Mouse (Mus musculus) monocyte, adult 5-6 weeks (primary cell): ENCODE data around the gene Paqr4. TPM values are rescaled to one million over a fixed set of nuclear protein-coding genes. Genes with fewer than 3 reads are reported as not detected.
A peak's percentile ranks its signal among the peaks of the same experiment; 100 is the strongest.

ENCODE experiments used
- ATAC-seq: fragments of 153-309, 156-312 bp; replicated peaks from 2 replicates; pipeline ENCODE4 v1.8.0; 2017; ENCODE audit warnings: mild to moderate bottlenecking; ENCODE audit not compliant: low TSS enrichment, insufficient number of reproducible peaks, severe bottlenecking, poor library complexity, low FRiP score
- total RNA-seq: library from RNA; stranded (forward); fragments of 200-1000, 200-491, 200-594 nt; gene quantifications from 3 replicates; pipeline ENCODE4 v1.2.3, GENCODE M21; 2017

Gene Paqr4
- total RNA-seq, 1 experiment from 2014 or later: 0.38 TPM

- no peak for ATAC-seq
Measured at GRCm38 (mm10) chr17:23737493-23738445, 2.9 kb downstream of the Paqr4 start.

DNA sequence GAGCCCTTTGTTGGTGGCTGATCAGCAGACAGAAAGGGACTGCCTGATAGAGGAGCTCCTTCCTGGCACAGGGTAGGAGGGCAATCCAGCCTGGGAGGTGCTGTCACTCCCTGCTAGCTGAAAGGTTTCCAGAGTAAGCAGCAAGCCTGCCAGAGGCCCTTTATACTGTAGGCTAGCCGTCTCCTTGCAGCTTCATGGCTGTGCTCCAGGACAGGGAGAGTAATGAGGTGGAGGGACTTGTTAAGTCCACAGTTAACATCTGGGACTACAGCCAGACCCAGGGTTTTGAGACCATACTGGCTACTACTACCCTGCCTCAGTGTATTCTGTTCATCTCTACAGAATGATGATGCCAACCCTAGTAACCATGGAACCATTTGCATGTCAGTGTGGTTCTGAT, 6.3 kb downstream of the Paqr4 start:
- no peak for ATAC-seq

GRCm38 (mm10) chr17:23730441-23730840, 10.2 kb downstream of the Paqr4 start:
- no peak for ATAC-seq

DNA sequence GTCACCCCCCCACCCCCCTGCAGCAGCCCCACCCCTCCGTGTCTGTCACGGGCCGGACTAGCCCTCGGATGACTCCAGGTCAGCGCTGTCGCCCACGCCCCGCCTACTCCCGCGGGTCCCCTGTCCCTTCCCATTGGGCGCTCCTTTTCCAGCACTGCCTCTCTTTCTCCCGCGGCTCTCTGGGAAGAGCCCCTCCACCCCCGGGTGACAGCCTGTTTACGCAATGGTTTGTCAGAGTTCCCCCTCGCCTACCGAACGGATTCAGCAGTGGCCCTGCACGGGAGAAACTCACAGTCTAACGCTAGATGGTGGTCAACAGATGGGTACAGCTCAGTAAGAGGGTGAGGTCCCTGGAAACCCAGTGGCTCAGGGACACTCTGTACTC, 13.9 kb downstream of the Paqr4 start:
- no peak; the same call in 1 of the 2 replicates for ATAC-seq

- peak; percentile 84 for ATAC-seq
Measured at GRCm38 (mm10) chr17:23725999-23726757, 14.5 kb downstream of the Paqr4 start, which contains the start of gene Pkmyt1. Pkmyt1 (plus strand) TSS chr17:23726336.

GRCm38 (mm10) chr17:23725477-23725876, 15.2 kb downstream of the Paqr4 start:
- no peak; the same call in 1 of the 2 replicates for ATAC-seq

DNA sequence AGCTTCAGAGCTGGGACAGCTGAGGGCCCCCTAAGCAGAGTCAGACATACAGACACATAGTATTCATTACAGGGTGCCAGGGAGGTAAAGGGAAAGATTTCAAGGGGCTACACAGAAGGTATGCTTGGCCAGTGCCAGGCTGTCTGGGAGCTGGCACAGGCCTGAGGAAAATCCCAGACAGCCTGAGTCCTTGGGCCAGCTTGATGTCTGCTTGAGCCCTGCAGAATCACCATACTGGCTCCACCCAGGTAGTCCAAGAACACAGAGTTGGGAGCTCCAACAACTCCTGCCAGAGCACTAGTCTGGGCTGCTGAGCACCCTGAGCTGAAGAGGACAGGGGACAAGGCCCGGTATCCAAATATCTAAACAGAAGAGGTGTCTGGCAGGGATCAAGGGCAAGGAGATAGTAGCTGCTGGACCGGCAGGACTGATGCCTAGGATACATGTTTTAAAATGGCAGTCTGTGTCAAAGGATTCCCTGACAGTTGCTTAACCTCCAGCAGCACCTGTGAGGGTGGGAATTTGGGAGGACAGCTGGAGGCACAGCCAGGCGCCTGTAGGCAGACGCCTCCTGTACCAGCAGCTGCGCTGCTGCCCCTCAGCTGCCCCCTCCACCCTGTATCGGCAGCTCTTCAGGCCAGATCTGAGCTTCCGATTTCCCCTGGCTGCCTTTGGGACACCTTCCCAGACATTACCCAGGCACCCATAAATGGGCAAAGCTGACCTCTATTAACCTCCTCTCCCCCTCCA, 18.1 kb downstream of the Paqr4 start, which contains the start of gene 1520401A03Rik:
TSS of gene 1520401A03Rik (minus strand) at position 408 of the 750 bp plus-strand sequence.
- no peak for ATAC-seq

GRCm38 (mm10) chr17:23721886-23722285, 18.8 kb downstream of the Paqr4 start:
- no peak for ATAC-seq

- no peak for ATAC-seq
Measured at GRCm38 (mm10) chr17:23719455-23719854, 21.2 kb downstream of the Paqr4 start.

- no peak for ATAC-seq
Measured at GRCm38 (mm10) chr17:23717003-23717402, 23.7 kb downstream of the Paqr4 start.

- peak; percentile 74 for ATAC-seq
Measured at GRCm38 (mm10) chr17:23706212-23706611, 34.5 kb downstream of the Paqr4 start.

GRCm38 (mm10) chr17:23705525-23706104, 35.1 kb downstream of the Paqr4 start:
- ATAC-seq: no peak

- no peak for ATAC-seq
Measured at GRCm38 (mm10) chr17:23704741-23705140, 35.9 kb downstream of the Paqr4 start.

- ATAC-seq: no peak
Measured at GRCm38 (mm10) chr17:23703301-23703700, 37.4 kb downstream of the Paqr4 start.

DNA sequence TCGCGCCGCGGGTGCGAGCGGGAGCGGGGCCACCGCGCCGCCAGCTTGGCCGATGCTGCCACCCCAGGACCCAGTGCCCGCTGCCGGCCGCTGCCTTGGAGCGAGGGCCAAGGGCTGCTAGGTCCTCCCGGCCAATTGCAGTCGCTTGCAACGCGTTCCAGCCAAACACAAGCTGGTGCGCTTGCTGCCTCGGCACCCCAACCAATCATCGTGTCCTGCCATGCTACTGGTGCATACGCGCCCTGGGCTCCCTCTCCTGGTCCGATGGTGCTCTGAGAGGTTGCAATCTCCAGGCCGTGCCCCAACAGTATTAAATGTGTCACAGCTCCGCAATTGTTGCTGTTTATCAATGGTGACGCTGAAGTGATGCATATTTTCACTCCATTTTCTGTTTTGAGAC, 40.6 kb downstream of the Paqr4 start:
- ATAC-seq: peak; percentile 91

- no peak for ATAC-seq
Measured at GRCm38 (mm10) chr17:23699131-23700077, 41.3 kb downstream of the Paqr4 start.

GRCm38 (mm10) chr17:23695801-23696200, 44.9 kb downstream of the Paqr4 start:
- no peak for ATAC-seq
